Mouse (Mus musculus): ENCODE measurements around the gene Psmb8. TPM values are rescaled to one million over a fixed set of nuclear protein-coding genes. Genes with fewer than 3 reads are reported as not detected.

The Psmb8 gene
- polyA plus RNA-seq, 1 experiment = 391 TPM

DNA sequence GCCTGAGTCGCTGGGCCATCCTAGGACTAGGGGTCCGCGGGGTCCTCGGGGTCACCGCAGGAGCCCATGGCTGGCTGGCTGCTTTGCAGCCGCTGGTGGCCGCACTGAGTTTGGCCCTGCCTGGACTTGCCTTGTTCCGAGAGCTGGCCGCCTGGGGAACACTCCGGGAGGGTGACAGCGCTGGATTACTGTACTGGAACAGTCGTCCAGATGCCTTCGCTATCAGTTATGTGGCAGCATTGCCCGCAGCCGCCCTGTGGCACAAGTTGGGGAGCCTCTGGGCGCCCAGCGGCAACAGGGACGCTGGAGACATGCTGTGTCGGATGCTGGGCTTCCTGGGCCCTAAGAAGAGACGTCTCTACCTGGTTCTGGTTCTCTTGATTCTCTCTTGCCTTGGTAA is 9.5 kb upstream of the Psmb8 start:
- no peak for DNase-seq (ENCODE audit: low read depth, low spot score)
- WGBS = 2% methylated on average over 20 of the region's 20 CpGs

DNA sequence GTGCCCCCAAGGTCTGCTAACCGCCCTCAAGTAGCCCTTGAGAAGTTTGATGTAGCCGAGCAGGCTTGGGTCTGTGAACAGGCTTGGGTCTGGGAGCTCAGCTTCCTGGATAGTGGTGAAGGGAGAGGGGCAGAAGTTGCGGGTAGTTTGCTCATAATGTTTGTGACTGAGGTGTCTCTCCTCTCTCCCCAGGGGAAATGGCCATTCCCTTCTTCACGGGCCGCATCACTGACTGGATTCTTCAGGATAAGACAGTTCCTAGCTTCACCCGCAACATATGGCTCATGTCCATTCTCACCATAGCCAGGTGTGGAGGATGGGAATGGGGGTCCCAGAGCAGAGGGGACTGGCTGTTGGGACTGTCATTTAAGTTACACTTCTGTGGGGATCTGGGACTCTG is 8.5 kb upstream of the Psmb8 start:
- DNase-seq (ENCODE audit: low read depth, low spot score) = no peak
- WGBS = 83% methylated on average over 6 of the region's 6 CpGs

DNA sequence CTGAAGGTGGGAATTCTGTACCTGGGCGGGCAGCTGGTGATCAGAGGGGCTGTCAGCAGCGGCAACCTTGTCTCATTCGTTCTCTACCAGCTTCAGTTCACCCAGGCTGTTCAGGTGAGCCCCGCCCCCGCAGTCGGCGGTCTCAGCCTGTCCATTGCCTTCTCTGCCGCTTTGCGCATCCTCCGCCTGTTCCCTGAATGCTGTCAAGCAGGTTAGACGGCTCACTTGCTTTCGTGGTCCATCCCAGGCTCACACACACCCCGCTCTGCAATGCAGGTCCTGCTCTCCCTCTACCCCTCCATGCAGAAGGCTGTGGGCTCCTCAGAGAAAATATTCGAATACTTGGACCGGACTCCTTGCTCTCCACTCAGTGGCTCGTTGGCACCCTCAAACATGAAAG is 4.7 kb upstream of the Psmb8 start:
- WGBS = 40% methylated on average over 16 of the region's 16 CpGs
- DNase-seq (ENCODE audit: low read depth, low spot score) = no peak

DNA sequence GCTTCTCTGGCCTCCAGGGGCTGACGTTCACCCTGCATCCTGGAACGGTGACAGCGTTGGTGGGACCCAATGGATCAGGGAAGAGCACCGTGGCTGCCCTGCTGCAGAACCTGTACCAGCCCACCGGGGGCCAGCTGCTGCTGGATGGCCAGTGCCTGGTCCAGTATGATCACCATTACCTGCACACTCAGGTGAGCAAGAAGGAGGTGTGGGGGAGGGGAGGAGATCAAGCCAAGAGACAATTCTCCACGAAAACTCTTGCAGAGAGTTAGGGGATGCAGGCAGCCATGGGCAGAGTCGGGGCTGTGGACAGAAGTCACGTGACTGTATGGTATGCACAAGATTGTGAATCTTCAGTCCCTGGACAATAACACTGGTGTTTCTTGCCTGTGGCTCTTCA is 4.1 kb upstream of the Psmb8 start:
- DNase-seq (ENCODE audit: low read depth, low spot score) = no peak
- WGBS = 71% methylated on average over 8 of the region's 8 CpGs

DNA sequence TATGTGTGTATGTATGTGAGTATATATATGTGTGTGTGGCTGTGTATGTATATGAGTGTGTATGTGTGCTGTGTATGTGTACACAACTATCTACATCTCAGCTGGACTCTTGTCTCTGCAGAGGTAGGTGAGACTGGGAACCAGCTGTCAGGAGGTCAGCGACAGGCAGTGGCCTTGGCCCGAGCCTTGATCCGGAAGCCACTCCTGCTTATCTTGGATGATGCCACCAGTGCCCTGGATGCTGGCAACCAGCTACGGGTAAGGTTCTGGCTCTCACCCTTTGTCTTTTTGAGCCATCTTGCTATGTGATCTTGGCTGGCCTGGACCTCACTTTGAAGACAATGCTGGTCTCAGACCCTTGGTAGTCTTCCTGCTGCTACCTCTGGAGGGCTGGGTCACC is 2.8 kb upstream of the Psmb8 start:
- WGBS = 97% methylated on average over 4 of the region's 4 CpGs
- no peak for DNase-seq (ENCODE audit: low read depth, low spot score)

DNA sequence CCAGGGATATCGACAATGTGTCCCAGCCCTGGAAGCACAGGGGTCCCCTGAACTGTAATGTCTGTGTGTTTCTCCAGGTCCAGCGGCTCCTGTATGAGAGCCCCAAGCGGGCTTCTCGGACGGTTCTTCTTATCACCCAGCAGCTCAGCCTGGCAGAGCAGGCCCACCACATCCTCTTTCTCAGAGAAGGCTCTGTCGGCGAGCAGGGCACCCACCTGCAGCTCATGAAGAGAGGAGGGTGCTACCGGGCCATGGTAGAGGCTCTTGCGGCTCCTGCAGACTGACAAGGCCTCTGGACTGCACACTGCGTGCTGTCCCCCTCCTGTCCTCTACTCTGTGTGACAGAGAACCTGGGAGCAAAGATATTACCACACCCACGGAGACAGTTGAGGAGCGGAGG is 1.0 kb upstream of the Psmb8 start:
- 86% methylated on average over 12 of the region's 12 CpGs for WGBS
- DNase-seq (ENCODE audit: low read depth, low spot score) = no peak

DNA sequence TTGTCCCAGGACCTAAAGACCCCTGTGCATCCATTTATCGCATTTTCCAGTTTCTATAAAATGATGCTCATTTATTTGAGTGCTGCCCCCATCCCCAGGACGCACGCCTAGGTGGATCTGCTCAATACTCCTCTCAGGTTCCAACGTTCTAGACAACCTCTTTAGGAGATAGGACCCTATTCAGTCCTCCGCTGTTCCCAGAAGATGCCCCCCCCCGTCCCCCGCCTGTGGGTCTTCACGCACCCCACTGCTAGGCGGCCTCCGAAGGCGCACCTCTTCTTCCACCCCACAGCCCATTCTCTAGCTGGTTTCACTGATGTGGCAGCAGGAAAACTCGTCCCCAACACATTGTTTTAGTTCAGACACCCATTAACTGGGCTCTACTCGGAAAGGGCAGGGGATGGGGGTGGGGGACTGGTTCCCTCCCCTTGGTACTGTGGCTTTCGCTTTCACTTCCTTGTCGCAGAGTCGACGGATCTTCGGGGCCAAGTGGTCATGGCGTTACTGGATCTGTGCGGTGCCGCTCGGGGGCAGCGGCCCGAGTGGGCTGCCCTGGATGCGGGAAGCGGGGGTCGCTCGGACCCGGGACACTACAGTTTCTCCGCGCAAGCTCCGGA is 491 bp downstream of the Psmb8 start:
- WGBS = 2% methylated on average over 32 of the region's 32 CpGs
- no peak for DNase-seq (ENCODE audit: low read depth, low spot score)

DNA sequence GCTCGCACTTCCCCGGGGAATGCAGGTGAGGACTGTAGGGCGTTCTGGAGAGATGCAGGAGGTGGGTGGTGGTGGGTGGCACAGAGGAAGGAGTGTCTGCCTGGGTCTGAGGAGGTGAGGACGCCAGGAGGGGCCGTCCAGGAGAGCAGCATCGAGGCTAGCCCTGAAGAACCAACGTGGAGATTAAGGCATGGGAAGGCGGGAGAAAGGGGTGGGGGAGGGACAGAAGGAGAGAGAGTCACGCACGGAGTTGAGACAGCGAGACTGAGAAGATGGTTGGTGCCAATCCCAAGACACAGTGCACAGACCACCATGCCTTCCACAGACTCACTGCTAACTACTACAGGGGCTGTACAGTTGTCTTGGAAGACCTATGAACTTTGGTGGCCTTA is 996 bp downstream of the Psmb8 start:
- WGBS = 17% methylated on average over 11 of the region's 11 CpGs

DNA sequence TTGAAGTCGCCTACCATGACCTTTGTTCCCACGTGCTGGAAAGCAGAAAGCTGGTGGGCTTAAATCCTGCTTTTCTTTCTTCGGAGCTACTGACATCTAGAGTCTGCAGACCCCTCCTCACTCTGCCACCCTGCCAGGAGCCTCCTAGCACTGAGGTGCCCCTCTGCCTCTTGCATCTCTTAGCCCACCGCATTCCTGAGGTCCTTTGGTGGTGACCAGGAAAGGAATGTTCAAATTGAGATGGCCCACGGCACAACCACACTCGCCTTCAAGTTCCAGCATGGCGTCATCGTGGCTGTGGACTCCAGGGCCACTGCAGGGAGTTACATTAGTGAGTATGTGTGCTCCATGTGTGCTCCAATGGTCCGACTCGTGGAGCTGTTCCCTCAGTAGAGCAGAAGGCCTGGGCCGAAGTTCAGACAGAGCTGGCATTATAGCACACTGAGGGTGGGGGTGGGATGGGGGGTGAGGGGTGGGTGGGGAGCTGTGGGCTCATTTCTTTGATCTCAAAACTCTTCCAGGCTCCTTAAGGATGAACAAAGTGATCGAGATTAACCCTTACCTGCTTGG is 1.6 kb downstream of the Psmb8 start:
- WGBS = 81% methylated on average over 12 of the region's 12 CpGs

More for the DNA sequence above, 996 bp downstream of the Psmb8 start:
- no peak for DNase-seq (ENCODE audit: low read depth, low spot score)

DNA sequence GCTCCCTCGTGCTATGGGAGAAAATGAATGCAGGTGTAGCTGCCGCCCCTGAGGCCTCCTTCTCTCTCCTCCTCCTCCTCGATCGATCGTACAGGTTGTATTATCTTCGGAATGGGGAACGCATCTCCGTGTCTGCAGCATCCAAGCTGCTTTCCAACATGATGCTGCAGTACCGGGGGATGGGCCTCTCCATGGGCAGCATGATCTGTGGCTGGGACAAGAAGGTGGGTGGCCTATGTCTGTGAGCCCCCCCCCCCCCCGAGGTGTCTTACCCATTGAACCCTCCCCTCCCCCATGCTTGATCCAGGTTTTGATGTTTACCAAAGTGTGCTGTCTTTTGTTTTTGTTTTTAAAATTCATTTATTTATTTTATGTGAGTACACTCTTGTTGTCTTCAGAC is 2.5 kb downstream of the Psmb8 start:
- WGBS = 91% methylated on average over 10 of the region's 10 CpGs
- DNase-seq (ENCODE audit: low read depth, low spot score) = no peak

More for the DNA sequence above, 1.6 kb downstream of the Psmb8 start:
- no peak for DNase-seq (ENCODE audit: low read depth, low spot score)

DNA sequence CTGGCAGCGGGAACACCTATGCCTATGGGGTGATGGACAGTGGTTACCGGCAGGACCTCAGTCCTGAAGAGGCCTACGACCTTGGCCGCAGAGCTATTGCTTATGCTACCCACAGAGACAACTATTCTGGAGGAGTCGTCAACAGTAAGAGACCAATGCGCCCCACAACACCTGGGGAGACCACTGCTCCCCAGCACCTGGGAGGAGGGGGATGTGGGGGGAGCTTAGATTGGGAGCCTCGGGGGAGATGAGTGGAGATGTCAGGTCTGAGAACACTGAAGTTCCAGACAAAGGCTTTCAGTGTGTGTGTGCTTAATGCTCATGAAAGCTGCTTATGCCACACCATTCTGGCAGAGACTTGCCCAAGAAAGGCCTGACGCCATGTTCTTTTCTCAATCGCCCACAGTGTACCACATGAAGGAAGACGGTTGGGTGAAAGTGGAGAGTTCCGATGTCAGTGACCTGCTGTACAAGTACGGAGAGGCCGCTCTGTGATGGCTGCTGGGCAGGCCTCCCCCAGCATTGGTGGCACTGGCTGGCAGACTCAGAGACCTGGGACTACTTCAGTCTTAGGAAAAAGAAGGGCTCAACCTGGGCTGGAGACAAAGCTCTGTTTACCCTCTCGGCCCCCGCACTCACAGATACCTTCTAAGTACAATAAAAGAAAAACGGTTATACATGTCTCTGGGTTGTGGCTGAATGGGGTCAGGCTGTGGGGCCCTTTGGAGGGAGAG is 3.4 kb downstream of the Psmb8 start:
- 82% methylated on average over 16 of the region's 16 CpGs for WGBS

DNA sequence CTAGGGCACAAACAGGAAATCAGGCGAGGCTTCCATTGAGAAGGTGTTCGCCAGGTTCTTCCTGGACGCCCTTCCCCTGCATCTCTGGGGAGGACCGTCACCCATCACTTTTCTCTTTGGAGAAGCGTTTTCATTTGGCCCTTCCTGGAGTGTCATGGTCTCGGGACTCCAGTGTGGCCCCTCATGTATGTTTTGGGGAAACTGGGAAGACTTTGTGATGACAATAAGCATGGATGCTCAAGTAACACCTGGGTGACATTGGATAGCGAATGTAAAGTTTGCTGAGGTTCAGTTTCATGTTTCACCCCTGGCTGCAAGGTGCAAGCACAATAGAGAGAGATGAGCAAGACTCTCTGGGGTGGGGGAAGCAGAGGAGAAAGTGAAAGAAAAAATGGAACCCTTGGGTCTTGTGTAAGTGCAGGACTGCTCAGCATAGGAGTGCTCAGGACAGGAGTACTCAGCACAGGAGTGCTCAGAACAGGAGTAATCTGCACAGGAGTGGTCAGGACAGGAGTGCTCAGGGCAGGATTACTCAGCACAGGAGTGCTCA is 4.1 kb downstream of the Psmb8 start:
- 76% methylated on average over 7 of the region's 7 CpGs for WGBS
- no peak for DNase-seq (ENCODE audit: low read depth, low spot score)

More for the DNA sequence above, 3.4 kb downstream of the Psmb8 start:
- no peak for DNase-seq (ENCODE audit: low read depth, low spot score)

DNA sequence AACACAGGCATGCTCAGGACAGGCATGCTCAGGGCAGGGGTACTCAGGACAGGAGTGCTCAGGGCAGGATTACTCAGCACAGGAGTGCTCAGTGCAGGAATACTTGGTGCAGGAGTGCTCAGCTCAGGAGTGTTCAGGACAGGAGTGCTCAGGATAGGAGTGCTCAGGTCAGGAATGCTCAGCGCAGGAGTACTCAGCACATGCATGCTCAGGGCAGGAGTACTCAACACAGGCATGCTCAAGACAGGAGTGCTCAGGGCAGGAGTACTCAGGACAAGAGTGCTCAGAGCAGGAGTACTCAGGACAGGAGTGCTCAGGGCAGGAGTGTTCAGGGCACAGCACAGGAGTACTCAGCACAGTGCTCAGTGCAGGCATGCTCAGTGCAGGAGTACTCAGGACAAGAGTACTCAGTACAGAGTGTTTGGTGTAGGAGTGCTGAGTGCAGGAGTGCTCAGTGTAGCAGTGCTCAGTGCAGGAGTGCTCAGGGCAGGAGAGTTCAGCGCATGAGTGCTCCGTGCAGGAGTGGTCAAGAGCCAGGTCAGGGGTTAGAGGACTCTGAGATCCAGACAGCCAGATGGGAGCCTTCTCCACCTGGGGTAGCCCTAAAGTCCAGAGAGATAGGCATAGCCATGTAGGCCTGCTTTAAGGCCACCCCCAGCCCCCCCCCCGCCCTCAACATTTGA is 5.4 kb downstream of the Psmb8 start:
- WGBS = 93% methylated on average over 4 of the region's 4 CpGs
- DNase-seq (ENCODE audit: low read depth, low spot score) = no peak

DNA sequence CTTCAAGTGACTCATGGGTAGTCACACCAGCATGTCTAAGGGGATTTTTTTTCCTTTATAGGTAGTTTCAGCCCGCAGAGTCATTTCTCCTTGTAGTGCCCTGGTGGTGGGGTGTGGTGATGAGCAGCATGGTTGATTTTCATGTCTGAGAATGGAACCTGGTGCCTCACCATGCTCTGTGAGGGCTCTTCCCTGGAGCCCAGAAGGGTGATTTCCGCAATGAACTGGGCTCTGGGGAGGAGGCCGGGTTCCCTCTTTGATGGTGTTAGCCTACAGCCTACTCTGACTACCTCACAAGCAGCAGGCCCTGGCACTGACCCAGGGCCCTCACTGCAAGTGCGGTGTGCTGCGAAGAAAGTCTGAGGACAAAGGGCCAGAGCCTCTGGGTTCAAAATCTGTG is 5.9 kb downstream of the Psmb8 start, which contains the start of gene Tap2:
Gene Tap2 (plus strand): TSS at position 84 of the 400 bp plus-strand sequence.
- no peak for DNase-seq (ENCODE audit: low read depth, low spot score)
- 79% methylated on average over 5 of the region's 5 CpGs for WGBS

DNA sequence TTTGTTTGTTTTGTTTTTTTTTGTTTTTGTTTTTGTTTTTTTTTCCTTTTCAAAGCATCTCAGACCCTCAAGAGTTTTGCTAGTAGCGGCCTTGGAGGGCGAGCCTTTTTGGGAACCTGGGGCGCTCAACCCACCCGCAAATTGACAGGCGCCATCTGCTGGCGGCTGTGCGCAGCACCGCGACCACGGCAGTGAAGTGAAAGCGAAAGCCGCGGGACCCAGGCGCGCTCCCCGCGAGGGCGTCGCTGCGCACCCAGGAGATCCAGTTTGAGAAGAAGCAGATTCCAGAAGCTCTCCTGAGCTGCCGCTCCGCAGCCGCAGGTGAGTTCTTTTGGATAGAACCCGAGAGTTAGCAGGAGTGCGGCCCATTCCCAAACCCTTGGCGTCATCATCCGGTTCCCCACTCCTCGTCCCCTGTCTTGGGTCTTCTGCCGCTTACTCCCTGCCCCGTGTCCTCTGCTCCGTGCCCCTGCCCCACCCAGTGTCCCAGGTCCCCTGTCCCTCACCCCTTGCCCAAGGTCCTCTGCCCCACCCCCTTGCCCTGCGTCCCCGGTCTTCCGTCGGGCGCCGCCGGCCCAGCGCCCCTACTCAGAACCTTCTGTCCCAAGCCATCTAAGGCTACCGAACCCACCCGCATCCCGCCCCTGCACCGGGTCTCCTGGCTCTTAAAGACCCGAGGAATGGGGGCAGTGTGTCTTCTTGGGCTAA is 6.9 kb downstream of the Psmb8 start:
- under 1% methylated on average over 44 of the region's 44 CpGs for WGBS
- DNase-seq (ENCODE audit: low read depth, low spot score) = no peak

DNA sequence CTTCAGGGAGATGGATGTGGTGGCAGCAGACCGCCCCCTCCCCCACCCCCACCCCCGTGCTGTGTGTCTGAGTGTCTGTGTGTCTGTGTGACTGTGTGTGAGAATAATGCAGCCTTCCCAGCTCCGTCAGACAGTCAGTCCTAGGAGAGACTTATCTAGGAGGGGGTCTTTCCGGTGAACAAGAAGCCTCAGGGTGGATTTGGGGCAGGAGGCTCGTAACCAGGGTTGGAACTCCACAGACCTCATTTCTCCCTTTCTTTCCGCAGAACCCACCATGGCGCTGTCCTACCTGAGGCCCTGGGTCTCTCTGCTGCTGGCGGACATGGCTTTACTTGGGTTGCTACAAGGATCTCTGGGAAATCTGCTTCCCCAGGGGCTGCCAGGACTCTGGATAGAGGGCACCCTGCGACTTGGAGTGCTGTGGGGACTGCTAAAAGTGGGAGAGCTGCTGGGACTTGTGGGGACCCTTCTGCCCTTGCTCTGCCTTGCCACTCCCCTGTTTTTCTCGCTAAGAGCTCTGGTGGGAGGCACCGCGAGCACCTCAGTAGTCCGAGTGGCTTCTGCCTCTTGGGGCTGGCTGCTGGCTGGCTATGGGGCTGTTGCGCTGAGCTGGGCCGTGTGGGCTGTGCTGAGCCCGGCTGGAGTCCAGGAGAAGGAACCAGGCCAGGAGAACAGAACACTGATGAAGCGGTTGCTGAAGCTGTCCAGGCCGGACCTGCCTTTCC is 7.7 kb downstream of the Psmb8 start:
- no peak for DNase-seq (ENCODE audit: low read depth, low spot score)
- WGBS = 41% methylated on average over 18 of the region's 18 CpGs

DNA sequence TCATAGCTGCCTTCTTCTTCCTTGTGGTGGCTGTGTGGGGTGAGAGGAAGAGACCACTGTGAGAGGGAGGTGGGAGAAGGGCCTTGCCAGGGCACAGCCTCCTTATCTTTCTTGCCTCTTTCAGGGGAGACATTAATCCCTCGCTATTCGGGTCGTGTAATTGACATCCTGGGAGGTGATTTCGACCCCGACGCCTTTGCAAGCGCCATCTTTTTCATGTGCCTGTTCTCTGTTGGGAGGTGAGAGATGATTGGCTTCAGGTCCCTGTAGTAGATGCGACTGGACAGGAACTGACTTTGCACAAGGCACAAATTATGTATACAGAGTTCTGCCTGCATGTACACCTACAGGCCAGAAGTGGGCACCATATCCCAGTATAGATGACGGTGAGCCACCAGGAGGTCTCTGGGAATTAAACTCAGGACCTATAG is 8.2 kb downstream of the Psmb8 start:
- no peak for DNase-seq (ENCODE audit: low read depth, low spot score)
- WGBS = 49% methylated on average over 9 of the region's 9 CpGs

DNA sequence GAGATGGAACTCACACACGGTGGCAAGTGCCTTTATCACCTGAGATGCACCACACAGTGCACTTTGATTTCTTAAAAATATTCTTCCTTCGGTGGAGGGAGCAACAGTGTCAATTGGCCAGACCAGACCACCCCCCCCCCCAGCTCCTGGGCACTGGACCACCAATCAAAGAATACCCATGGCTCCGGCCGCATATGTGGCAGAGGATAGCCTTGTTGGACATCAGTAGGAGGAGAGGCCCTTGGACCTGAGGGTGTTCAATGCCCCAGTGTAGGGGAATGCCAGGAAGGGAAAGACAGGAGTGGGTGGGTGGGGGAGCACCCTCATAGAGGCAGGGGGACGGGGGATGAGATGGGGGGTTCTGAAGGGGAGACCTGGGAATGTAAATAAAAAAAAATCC is 9.2 kb downstream of the Psmb8 start:
- 85% methylated on average over 5 of the region's 5 CpGs for WGBS

DNA sequence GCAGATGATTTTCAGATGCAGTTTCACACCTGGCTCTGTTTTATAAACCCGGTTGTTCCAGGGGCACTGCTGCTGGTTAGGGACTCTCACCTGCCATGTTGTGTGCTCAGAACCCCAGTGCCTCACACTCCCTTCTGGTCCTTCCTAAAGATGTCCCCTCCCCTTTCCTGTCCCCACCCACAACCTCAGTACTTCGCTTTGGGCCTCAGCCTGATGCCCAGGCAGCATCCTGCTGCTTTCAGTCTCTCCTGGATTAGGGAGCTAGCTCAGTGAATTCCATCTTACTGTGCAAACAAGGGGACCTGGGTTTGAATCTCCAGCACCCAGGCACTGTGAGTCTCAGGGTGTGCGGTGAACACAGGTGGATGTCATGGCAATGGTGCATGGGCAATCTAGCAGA is 9.9 kb downstream of the Psmb8 start:
- DNase-seq (ENCODE audit: low read depth, low spot score) = no peak
- 67% methylated on average over 3 of the region's 3 CpGs for WGBS

More for the DNA sequence above, 9.2 kb downstream of the Psmb8 start:
- DNase-seq (ENCODE audit: low read depth, low spot score) = no peak

Measured in large intestine, adult 2 months (tissue).